Mouse (Mus musculus): ENCODE measurements around the gene Olfr1377. TPM values are rescaled to one million over a fixed set of nuclear protein-coding genes. Genes with fewer than 3 reads are reported as not detected.
"Not testable (repeated sequence)": the region's sequence is repeated elsewhere in the genome, so short reads cannot be mapped to it uniquely, and the experiment has no call there.

Gene Olfr1377
- polyA plus RNA-seq, 1 experiment from 2014 or later, result not detected

GRCm38 (mm10) chr11:51034141-51034540 is 52.4 kb downstream of the Olfr1377 start:
- not testable (repeated sequence) for H3K9ac ChIP-seq; H3K4me1 ChIP-seq (replicated peaks; ENCODE audit: control insufficient read depth, insufficient read depth, low read length); H3K4me3 ChIP-seq (replicated peaks; ENCODE audit: low read length); H3K36me3 ChIP-seq (replicated peaks; ENCODE audit: control insufficient read depth, insufficient read depth); ATAC-seq (ENCODE audit: low FRiP score); DNase-seq (ENCODE audit: low spot score); H3K27ac ChIP-seq; H3K9me3 ChIP-seq (ENCODE audit: control insufficient read depth, low read length); H3K27me3 ChIP-seq (ENCODE audit: control insufficient read depth, insufficient read depth, low read length); H3K4me2 ChIP-seq (replicated peaks)

GRCm38 (mm10) chr11:51035951-51036350 is 54.2 kb downstream of the Olfr1377 start:
- ATAC-seq (ENCODE audit: low FRiP score), result no peak
- 84% methylated on average over 2 of the region's 2 CpGs for WGBS
- Histone ChIP-seq H3K27ac (no peak overlapping the region), H3K9ac (no peak overlapping the region), H3K4me2 (replicated peaks) (no peak overlapping the region), H3K36me3 (replicated peaks; ENCODE audit: control insufficient read depth, insufficient read depth) (no peaks in the 10 kb centered on the region), H3K4me1 (replicated peaks; ENCODE audit: control insufficient read depth, insufficient read depth, low read length) (no peaks in the 10 kb centered on the region), H3K27me3 (ENCODE audit: control insufficient read depth, insufficient read depth, low read length) (no peaks in the 10 kb centered on the region), H3K9me3 (ENCODE audit: control insufficient read depth, low read length) (no peaks in the 10 kb centered on the region), H3K4me3 (replicated peaks; ENCODE audit: low read length) (no peak overlapping the region)
- peak; percentile 32 for DNase-seq (ENCODE audit: low spot score)

Other genes with a start within 250 kb of the Olfr1377 start
- gene Zfp354c, start 154.2 kb upstream of the Olfr1377 start, polyA plus RNA-seq (2014; fragmentation: Nextera tagmentation; extraction: Ambion mirVana), result 71.9 and 80.9 TPM in 2 replicates
- gene Zfp879, start 140.4 kb upstream of the Olfr1377 start, polyA plus RNA-seq (2014; fragmentation: Nextera tagmentation; extraction: Ambion mirVana), result 1.7 TPM in 2 replicates
- not detected in 2 replicates for gene Grm6, start 131.3 kb upstream of the Olfr1377 start, polyA plus RNA-seq (2014; fragmentation: Nextera tagmentation; extraction: Ambion mirVana)
- 9.9 and 14.4 TPM in 2 replicates for gene Zfp454, start 94.3 kb upstream of the Olfr1377 start, polyA plus RNA-seq (2014; fragmentation: Nextera tagmentation; extraction: Ambion mirVana)
- gene Zfp2, start 65.8 kb upstream of the Olfr1377 start, polyA plus RNA-seq (2014; fragmentation: Nextera tagmentation; extraction: Ambion mirVana), result 46.5 and 50.9 TPM in 2 replicates
- 5.1 and 5.5 TPM in 2 replicates for gene Zfp354b, start 50.3 kb upstream of the Olfr1377 start, polyA plus RNA-seq (2014; fragmentation: Nextera tagmentation; extraction: Ambion mirVana)
- not detected in 2 replicates for gene 4933414I15Rik, start 38.2 kb upstream of the Olfr1377 start, polyA plus RNA-seq (2014; fragmentation: Nextera tagmentation; extraction: Ambion mirVana)
- gene Prop1, start 28.2 kb upstream of the Olfr1377 start, polyA plus RNA-seq (2014; fragmentation: Nextera tagmentation; extraction: Ambion mirVana), result not detected in 2 replicates
- gene Olfr1378, start 15.4 kb upstream of the Olfr1377 start, polyA plus RNA-seq (2014; fragmentation: Nextera tagmentation; extraction: Ambion mirVana), result not detected in 2 replicates
- gene Olfr51, start 21.6 kb downstream of the Olfr1377 start, polyA plus RNA-seq (2014; fragmentation: Nextera tagmentation; extraction: Ambion mirVana), result not detected in 2 replicates
- not detected in 2 replicates for gene Olfr54, start 32.3 kb downstream of the Olfr1377 start, polyA plus RNA-seq (2014; fragmentation: Nextera tagmentation; extraction: Ambion mirVana)
- gene Olfr1375, start 66.1 kb downstream of the Olfr1377 start, polyA plus RNA-seq (2014; fragmentation: Nextera tagmentation; extraction: Ambion mirVana), result not detected in 2 replicates
- gene Zfp354a, start 77.3 kb downstream of the Olfr1377 start, polyA plus RNA-seq (2014; fragmentation: Nextera tagmentation; extraction: Ambion mirVana), result 12.4 and 16.7 TPM in 2 replicates
- gene Gm12569, start 238.5 kb downstream of the Olfr1377 start, polyA plus RNA-seq (2014; fragmentation: Nextera tagmentation; extraction: Ambion mirVana), result not detected in 2 replicates